Mouse (Mus musculus) adrenal gland, postnatal 14 days (tissue): ENCODE measurements at regions not wholly inside any gene's neighbourhood (a gene's known extent, or its start where the extent isn't known, plus 50 kb on each side); places are given as distances from the start of the nearest gene placed in this dataset.

Experiments
- DNase-seq: peaks from one replicate; pipeline ENCODE4 v3.0.0; 2021; ENCODE audit warnings: mixed read lengths

DNA sequence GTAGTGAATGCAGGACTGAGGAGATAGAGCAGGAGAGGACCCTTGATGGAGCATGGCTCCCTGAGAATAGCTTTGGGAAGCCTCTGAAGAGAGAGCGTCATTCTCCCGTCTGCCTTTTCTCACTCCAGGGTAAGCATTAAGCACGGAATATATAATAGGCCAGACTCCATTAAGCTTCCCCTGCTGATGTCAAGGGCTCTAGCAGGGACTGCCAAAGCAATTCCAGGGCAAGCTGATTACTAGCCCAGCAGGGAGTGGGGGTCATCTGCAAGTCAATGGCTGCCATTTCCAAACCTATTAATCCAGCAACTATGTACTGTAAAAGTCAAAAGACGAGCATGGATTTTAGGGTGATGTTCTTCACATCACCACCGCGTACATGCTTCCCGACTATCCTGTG is 111.2 kb upstream of the Arl4c start:
- no peak for DNase-seq

DNA sequence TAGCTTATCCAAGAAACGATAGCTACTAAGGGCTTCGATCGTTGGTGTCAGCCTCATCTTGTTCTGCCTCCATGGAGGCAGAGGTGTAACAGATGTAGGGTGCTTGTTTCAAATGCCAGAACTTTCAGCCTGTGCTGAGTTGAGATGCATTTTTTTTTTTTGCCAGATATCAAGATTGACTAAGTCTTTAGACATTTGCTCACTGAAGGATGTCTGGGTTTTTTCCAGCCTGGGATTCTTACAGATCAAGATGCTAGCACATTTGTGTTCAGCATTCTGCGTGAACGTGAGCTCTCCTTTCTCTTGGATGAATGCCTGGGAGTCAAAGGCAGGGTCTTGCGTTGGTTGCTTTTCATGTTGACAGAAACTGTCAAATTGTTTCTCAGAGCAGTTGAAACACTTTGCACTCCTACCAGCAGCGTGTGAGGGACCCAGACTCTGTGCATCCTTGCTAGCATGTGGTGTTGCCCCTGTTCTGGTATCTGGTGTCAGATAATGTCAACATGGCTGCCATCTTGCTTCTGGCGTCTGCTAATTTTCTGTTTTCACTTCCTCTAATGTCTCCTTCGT is 114.4 kb upstream of the Arl4c start:
- no peak for DNase-seq

DNA sequence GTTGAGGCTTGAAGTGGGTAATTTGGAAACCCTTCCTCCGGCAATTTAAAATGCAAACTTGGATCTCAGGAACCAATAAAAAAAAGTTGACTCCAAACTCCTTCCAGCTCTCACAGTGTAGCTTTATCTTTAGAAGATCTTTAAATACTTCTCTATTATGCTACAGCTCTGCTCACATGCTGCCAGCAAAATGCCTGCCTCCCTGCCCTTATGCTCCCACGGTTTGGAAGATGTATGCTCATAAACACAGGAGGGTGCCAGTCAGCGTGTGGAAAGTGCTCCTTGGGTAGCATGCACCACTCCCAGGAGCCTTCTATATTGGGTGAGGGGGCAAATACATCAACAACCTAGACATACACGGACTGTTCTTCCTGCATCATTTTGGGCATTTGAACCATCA is 123.2 kb upstream of the Arl4c start:
- no peak for DNase-seq

DNA sequence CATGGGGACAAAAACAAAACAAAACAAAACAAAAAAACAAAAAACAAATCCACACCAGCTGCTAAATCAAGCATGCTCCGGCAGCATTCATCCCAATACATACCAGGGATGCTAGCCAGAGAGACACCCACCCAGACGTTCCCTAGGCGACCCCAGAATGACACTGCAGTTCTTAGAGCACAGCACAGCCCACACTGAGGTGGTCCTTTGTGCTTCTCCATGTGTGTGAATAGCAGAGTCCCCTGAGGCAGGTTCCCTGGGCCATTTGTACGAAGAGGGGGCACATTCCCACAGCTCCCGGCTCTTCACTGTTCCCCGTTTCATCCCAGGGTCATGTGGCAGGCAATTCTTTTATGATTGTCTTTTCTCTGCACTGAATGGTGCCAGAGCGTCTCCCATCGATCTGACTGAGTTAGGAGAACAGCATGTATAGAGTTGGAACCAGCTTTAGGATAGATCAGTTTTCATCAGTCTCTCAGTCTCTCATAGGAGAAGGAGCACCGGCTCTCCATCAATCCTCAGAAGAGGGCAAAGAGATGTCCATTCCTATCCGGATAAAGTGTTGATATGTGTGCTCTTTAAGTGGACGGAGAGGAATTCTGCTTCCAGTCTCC is 136.7 kb upstream of the Arl4c start:
- no peak for DNase-seq

DNA sequence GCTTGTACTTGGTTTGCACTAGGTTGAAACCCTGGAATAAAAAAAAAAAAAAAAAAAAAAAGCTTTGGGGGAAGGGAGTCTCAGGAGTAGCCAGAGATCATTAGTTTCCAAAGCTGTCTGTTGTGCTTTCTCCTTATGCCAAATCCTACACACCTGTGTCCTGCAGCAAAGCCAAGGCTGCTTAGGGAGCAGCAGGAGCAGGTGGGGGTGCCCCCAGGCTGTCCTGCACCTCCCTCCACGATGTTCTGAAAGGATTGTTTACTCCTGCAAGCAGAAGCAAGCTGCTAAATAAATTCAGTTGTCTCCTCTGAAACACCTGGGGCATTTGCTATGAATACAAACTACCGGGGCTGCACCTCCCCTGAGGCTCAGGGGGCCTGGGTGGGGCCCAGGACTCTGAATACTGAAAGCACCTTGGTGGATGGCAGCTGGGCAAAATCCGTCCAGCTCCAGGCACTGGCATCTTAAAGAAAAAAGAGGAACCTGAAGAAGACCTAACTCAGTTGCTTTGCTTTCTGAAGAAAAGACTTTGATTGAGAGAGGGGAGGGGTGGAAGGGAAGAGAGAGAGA is 137.5 kb upstream of the Arl4c start:
- no peak for DNase-seq

DNA sequence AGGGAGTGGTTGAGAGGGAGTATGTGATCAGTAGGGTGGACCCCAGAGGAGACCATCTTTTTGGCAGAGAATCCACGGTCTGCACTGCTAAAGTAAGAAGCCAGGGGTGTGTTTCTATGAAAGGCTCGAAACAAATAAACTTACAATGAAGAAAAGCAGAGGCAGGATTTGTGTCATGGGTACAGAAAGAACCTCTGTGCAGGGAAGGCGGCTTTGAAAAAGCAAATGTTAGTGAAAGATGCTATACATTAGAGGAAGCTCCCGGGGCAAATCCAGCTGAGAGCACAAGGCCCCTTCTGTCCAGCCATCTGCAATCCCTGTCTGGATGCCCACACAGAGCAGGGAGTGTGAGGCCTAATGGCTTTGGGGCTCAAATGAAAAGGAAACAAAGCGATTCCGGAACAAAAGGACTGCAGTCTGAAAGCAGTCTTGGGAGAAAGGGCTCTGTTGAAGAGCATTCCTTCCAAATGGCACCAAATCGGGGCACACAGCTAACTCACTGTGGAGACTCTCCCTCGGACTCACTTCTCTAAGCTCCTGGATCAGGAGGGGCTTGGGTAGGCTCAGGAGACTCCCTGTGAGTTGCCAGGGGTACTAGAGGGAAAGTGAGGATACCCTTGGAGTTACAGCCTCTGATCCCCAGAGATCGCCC is 138.1 kb upstream of the Arl4c start:
- DNase-seq, result no peak

DNA sequence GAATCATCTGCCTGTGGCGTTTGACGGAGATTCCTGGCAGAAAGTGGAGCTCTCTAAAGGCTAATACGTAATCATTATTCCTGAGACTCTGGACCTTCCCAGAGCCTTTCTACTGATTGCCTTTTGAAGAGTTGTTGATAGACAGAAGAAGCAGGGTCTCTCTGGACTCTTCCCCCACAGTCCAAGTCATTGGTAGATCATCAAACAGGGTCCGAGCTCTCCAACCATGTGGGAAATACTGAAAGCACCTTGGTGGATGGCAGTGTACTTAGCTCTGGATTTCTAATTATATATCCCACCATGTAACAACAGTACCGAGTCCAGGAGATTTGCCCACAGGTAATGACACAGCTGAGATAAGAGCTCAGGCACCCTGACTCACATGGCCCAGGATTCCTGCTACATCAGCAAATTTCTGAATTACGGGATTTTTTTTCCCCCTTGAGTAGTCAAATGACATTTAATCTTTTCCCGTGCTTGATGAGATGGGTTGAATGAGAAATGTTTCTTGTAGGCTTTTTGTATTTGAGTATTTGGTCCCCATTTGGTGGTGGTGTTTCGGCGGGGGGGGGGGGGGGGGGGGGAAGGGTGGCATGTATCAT is 139.1 kb upstream of the Arl4c start:
- DNase-seq, result no peak

DNA sequence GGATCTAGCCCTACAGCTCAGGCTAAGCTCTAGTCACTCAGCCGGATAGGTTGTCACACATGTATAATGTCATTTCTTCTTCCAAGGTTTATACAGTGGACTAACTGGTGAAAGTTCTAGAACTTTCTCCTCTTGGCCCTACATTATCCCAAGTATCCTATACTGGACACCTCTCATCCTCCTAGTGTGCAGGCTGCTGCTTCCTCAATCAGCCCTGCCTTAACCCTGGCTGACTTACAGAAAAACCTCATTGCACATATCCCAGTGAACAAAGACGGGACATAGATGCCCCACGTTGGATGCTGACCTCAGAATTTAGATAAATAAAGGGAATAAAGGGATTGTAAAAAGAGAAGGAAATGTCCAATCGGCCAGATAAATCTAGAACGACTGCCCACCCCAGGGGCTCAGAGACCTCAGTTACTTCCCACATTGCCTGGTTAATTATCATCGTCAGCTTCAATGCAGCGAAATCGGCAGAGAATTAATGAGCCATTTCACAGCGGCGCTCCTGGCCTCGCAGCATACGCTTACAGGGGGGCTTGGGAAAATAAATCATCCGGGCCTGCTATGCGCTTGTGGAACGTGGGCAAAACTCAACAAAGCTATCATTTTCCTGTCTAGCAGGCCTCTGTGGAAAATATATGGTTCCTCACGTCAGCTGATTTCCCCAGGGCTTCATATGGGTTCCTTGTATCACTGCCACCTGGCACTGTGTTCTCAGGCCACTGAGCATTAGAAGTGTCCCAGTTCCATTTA is 145.5 kb upstream of the Arl4c start:
- no peak for DNase-seq

DNA sequence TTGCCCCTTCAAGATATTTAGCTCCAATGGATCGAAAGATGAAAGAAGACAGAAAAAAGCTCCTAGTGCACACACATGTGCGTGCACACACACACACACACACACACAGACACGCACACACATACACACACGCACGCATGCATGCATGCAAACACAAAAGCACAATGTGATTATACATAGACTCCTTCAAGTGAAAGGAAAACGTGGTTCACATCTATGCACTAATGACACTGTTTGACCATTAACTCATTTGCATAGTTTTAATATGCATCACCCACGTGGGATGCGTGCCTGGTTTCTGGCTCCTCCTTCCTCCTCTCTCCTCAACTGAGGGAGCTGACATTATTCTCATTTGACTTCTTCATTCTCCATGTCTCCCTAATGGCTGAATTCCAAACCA is 146.2 kb upstream of the Arl4c start:
- DNase-seq, result no peak

DNA sequence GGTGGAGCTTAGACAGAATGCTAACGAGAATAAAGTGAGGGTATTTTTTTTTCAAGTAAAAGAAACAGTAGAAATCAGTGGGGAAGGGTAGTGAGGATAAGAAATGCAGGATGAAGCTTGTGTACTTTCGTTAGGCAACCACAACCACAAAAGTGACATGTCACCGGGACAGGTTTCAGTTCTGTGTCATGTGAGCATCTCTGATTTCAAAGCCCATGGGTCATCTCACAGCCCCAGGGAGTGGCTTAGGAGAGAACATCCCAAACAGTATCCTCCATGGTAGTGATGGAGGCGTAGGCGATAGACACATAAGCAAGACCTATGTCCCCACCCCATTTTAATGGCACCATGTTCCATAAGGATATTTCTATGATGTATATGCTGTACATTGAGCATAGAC is 147.4 kb upstream of the Arl4c start:
- no peak for DNase-seq

DNA sequence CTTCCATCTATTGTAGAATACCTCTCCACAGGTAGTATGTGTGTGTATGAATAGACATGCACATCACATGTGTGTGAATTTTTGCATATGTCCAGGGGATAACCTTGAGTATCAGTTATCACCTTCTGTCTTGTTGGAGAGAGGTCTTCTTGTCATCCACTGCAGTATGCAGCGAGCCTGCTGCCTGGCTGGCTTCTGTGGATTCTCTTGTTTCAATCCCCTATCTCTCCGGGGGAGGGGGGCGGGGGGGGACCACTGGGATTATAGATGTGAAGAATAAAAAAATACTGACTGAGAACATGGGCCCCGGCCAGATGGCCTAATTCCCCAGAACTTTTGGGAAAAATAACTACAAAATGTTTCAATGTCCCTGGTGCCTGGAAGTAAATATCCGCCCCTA is 149.9 kb upstream of the Arl4c start:
- DNase-seq, result no peak

DNA sequence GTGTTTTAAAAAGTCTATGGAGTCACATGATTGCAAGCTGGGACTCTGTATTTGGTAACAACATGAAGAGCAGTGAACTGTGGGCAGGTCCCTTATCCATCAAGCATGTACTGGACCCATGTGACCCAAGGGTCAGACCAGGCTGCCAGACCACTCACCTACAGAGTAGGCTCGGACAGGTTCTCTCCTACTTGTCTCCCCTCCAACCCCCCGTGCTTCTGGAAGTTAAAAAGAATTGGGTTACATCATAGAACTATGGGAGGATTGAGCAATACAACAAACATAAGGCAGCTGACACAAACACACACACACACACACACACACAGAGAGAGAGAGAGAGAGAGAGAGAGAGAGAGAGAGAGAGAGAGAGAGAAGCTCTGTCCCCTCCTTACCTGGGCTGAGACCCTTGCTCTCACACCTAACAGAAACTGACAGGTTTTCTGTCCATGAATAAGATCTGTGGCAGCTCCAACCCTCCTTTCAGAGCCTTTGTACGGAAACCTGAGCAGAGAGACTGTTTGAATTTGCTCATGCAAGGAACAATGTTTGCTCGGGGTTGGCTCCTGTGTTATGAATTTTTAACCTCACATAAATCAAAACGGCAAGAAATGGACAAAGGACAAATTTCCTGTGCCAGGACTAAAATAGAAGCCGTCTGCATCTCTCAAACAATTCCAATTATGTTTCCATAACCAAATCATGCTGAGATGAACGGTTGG is 159.0 kb upstream of the Arl4c start:
- no peak for DNase-seq

DNA sequence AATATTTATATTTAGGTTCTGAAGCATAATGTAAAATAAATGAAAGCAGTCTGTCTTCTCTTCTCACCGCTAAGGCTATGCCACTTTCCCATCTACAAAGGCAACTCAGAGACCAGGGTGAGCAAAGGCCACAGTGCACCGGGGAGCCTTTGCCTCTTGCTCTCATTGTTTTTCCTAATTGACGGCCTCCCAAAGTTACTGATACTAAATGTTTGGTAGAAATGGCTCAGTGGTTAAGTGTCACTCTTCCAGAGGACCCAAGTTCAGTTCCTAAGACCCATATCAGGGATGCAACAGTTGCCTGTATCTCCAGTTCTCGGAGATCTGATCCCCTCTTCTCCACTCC is 159.5 kb upstream of the Arl4c start:
- DNase-seq, result no peak

DNA sequence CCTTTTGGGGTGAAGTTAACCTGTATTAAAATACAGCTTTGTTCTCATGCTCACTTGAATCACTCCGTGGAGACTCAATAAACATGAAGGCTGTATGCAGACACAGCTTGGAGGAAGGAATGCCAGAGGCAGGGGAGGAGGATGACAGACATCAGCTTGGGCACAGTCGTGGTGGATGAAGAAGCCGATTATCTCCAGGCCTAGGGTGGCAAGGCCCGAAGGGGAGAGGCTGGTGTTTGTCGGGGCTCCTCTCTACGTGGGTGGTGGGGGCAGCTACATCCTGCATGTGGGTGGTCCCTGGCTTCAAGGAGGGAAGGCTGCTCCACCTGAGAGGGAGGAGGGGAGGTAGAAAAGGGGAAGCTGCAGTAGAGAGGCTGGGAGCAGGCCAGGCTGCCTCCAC is 163.4 kb upstream of the Arl4c start:
- no peak for DNase-seq

DNA sequence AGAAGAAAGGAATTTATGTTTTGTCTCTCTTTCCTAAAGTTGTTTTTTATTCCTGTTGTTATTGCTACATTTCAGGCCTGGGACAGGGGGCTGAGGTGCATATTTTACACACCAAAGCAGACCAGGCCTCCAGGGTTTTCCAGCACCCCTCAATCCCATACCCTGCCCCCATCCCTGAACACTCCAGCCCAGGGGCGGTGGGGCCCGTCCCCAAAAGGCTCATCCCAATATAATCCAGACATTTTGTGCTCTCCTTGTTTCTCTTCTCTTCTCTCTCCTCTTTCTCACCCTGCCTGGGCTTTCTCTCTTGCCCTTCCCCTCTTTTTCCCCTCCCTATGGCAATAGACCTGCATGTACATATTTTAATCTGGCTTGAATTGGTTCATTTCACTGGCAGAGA is 164.6 kb upstream of the Arl4c start:
- no peak for DNase-seq

DNA sequence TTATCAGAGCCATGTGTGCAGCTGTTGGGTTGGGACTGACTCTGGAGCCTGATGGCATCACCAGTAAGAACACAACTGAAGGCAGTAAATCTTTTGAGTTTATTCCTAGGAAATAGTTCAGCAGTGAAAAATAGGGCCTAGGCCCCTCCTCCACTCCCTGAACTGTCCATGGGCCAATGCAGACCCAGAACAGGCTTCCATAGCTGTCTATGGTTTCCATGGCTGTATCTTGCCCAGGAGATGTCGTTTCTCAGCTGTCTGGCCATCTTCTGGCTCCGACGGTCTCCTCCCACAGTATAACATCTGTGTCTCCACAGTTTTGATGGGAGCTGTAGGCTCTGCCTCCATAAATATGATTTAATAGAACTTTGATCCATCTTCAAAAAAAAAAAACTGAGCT is 165.1 kb upstream of the Arl4c start:
- no peak for DNase-seq

DNA sequence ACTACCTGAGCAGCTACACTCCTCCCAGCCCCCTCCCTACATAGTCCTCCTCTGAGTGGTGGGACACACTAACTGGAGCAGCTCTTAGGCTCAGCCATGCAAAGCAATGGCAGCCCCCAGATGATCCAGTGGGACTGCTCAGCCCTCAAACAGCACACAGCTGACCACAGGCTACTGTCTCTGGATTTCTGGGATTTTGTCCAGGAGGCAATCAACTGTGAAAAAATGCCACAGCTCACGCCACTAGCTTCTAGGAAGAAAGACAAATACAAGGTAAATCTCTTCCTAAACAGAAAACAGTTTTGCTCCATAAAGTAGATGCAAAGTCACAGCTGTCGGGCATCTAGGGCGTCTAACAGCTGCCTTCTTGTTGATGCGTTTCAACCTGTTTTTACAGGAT is 167.9 kb upstream of the Arl4c start:
- DNase-seq, result no peak

DNA sequence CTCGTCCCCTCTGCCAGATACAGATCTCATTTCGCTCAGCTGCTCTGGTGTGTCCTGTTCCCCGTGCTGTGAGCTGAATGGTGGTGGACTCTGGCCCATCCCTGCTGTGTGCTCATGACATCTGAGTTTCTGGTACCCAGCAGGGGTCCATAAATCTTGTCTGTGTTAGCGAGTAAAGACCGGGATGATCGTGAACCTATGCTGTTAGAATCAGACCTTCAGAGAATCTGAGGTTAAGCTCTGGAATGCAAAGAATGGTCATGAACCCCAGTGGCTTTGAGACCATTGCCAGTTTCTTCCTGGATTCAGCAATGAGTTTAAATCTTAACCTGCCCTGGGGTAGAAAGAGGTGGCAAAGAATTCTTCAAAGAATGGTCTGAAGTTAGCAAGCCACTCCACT is 173.3 kb upstream of the Arl4c start:
- DNase-seq, result no peak

DNA sequence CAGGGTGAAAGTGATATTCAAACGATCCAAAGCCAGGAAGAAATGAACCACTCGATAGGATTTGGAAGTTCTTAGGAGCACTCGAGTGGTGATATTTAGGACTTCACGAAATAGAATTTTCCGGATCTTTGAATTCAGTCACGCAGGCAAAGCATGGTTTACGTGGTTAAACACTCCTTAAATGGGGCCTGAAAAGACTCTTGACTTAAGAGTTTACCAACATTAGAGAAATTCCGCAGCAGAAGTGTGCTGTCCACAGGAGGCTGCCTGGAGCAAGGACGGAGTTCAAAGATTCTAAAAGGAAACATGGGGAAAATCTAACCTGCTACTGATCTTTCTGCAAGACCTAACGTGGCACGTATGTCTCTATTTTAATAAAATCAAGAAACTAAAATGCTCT is 175.4 kb upstream of the Arl4c start:
- no peak for DNase-seq

DNA sequence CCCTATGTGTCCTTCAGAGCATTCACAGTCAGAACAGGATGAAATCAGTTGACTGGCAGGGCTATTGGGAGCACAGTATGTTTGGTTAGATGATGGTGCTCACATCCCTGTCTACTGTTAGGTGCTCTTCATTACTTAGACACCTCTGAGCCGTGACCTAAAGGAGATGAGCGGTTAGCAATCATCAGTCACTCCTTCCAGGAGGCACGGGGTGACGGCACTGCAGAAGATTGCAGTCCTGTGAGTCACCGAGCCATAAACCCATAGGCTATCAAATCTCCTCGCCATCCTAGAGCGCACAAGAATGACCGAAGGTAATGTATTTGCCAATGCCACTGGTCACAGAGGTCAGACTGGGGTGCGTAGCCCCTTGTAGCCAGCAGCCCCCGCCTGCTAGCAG is 176.8 kb upstream of the Arl4c start:
- no peak for DNase-seq

DNA sequence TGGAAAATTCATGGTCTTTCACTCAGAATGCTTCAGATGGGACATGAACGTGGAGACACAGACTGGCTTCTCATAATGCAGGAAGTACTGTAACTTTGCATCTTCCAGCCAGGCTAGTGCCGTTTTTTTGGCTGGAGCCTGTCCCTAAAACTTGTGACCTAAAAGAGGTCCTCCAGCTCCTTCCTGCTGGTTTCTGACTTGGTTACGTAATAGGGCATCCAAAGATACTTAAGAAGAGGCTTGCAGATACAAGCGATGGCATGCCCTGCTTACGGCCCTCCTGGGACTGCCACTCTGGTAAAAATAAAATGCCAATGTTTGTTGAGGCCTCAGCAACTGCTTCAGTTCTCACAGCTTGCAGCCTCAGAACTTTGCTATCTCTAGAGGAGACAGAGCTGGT is 177.3 kb upstream of the Arl4c start:
- no peak for DNase-seq

DNA sequence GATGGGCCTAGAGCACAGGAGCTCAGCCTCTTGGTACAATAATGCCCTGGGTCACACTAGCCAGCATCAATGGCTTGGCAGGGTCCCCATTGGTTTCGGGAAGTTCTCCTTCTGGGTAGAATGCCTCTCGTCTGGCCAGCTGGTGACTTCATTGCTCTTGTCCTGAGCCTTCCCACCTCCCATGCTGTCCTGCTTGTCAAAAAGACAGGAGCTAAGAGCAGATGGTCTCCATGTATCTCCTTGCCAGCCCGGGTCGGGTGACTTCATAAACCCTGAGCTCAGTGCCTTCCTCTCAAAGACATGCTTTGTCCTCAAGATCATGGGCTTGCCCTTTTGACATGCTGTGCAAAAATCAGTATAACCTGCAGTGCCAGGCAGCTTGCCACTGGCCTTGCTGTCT is 179.2 kb upstream of the Sh3bp4 start:
- no peak for DNase-seq
